Mouse (Mus musculus) brain, embryonic 14.5 days (tissue): ENCODE measurements at regions not wholly inside any gene's neighbourhood (a gene's known extent, or its start where the extent isn't known, plus 50 kb on each side); places are given as distances from the start of the nearest gene placed in this dataset.

Source experiments
- CTCF ChIP-seq: fragments of 200-500 bp; IDR thresholded peaks from 2 replicates; pipeline ENCODE4 v1.5.1; 2012; ENCODE audit warnings: inconsistent platforms, mild to moderate bottlenecking, moderate library complexity, borderline replicate concordance; ENCODE audit not compliant: insufficient read depth, insufficient read length; ENCODE audit errors: extremely low read depth
- POLR2A ChIP-seq: fragments of 200-500 bp; IDR thresholded peaks from 2 replicates; pipeline ENCODE4 v1.6.1; 2012; ENCODE audit warnings: mild to moderate bottlenecking, inconsistent platforms, borderline replicate concordance; ENCODE audit not compliant: poor library complexity, insufficient read depth, insufficient read length, severe bottlenecking; ENCODE audit errors: extremely low read depth

- TF ChIP-seq CTCF (no peak), POLR2A (no peak)
Observed at GRCm38 (mm10) chr8:113981339-113981738, 132.8 kb upstream of the Adamts18 start.
